Mouse (Mus musculus): ENCODE measurements around the gene Gm15557.
"Not testable (repeated sequence)": the region's sequence is repeated elsewhere in the genome, so short reads cannot be mapped to it uniquely, and the experiment has no call there.

Gene Gm15557

GRCm38 (mm10) chr2:155940681-155941080 is at the start of gene Gm15557:
Gene Gm15557, plus strand, starts transcription at chr2:155940728.
- in situ Hi-C loops (cut with MboI, MseI): loop anchor here (5.0 kb wide), 1 partner anchor 108 kb away; the partner anchor contains the start of gene Fam83c

GRCm38 (mm10) chr2:155894307-155895045 is 46.1 kb upstream of the Gm15557 start:
- in situ Hi-C loops (cut with MboI, MseI): no loop called here

GRCm38 (mm10) chr2:155895046-155895735 is 45.3 kb upstream of the Gm15557 start:
- in situ Hi-C loops (cut with MboI, MseI): no loop called here

GRCm38 (mm10) chr2:155902989-155903631 is 37.4 kb upstream of the Gm15557 start:
- in situ Hi-C loops (cut with MboI, MseI): no loop called here

- in situ Hi-C loops (cut with MboI, MseI): no loop called here
Measured at GRCm38 (mm10) chr2:155903632-155904008, 36.9 kb upstream of the Gm15557 start.

- in situ Hi-C loops (cut with MboI, MseI): no loop called here
Measured at GRCm38 (mm10) chr2:155914684-155915083, 25.8 kb upstream of the Gm15557 start.

GRCm38 (mm10) chr2:155923143-155923542 is 17.4 kb upstream of the Gm15557 start:
- in situ Hi-C loops (cut with MboI, MseI): no loop called here

- in situ Hi-C loops (cut with MboI, MseI): not testable (repeated sequence)
Measured at GRCm38 (mm10) chr2:155925213-155925612, 15.3 kb upstream of the Gm15557 start.

GRCm38 (mm10) chr2:155928711-155929345 is 11.7 kb upstream of the Gm15557 start:
- in situ Hi-C loops (cut with MboI, MseI): no loop called here

GRCm38 (mm10) chr2:155929531-155930442 is 10.7 kb upstream of the Gm15557 start, which contains the start of gene Uqcc1:
Gene Uqcc1, minus strand, starts transcription at chr2:155930310.
- in situ Hi-C loops (cut with MboI, MseI): no loop called here

- in situ Hi-C loops (cut with MboI, MseI): loop anchor here (5.0 kb wide), 1 partner anchor 108 kb away; the partner anchor contains the start of gene Fam83c
Measured at GRCm38 (mm10) chr2:155939897-155940529, 515 bp upstream of the Gm15557 start.

GRCm38 (mm10) chr2:155941697-155942442 is 1.3 kb downstream of the Gm15557 start:
- in situ Hi-C loops (cut with MboI, MseI): loop anchor here (5.0 kb wide), 1 partner anchor 110 kb away; the partner anchor contains the start of gene Fam83c

- in situ Hi-C loops (cut with MboI, MseI): loop anchor here (5.0 kb wide), 1 partner anchor 111 kb away; the partner anchor contains the start of gene Fam83c
Measured at GRCm38 (mm10) chr2:155943463-155943862, 2.9 kb downstream of the Gm15557 start.

- in situ Hi-C loops (cut with MboI, MseI): loop anchor here (5.0 kb wide), 1 partner anchor 112 kb away; the partner anchor contains the start of gene Fam83c
Measured at GRCm38 (mm10) chr2:155944685-155945084, 4.2 kb downstream of the Gm15557 start.

- in situ Hi-C loops (cut with MboI, MseI): no loop called here
Measured at GRCm38 (mm10) chr2:155945124-155945523, 4.6 kb downstream of the Gm15557 start, which contains the start of gene Gdf5. Gene Gdf5, minus strand, starts transcription at chr2:155945367.

- in situ Hi-C loops (cut with MboI, MseI): no loop called here
Measured at GRCm38 (mm10) chr2:155945580-155945979, 5.1 kb downstream of the Gm15557 start.

- in situ Hi-C loops (cut with MboI, MseI): no loop called here
Measured at GRCm38 (mm10) chr2:155946069-155946468, 5.5 kb downstream of the Gm15557 start.

- in situ Hi-C loops (cut with MboI, MseI): no loop called here
Measured at GRCm38 (mm10) chr2:155946499-155946898, 6.0 kb downstream of the Gm15557 start.

- in situ Hi-C loops (cut with MboI, MseI): no loop called here
Measured at GRCm38 (mm10) chr2:155947390-155948002, 7.0 kb downstream of the Gm15557 start.
